ENCODE assay signal across 8 mouse cellular contexts in the genomic region with DNA sequence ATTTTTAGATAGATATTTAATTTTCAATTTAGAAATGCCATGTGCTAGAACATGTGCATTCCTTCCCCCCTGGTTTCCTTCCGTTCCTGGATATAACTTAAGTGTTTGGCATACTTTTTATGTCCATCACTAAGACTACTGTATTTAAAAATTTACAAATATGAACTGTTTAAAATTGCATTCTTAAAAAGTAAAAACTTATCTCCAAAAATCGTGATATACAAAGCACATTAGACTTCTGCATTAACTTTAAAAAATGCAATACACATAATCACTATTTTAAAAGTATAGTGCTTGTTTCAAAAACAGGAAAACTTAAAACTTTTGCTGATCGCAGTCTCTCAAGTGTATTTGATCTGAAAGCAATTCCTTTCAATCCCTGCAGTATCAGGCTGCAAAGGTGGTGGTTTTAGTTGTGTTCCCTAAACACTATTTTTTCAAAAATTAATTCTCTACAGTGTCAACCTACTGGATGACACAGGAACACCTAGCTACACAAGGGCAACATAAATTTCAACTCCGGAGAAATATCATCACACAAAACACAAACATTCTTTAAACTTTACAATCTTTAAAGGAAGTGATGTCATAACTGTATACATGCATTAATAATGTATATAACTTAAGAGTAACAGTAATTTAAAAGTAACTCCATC. TPM values are rescaled to one million over a fixed set of nuclear protein-coding genes. Genes with fewer than 3 reads are reported as not detected.
DNase-seq lines count a peak whose midpoint lies in the region; ATAC-seq and TF ChIP-seq lines count a peak whose summit lies in the region.

No protein-coding gene starts in this region.

- H3K4me3 ChIP-seq in heart, embryonic 11.5 days (ENCODE audit: low read depth, low read length), result peak overlapping the region; percentile 50
- peak overlapping the region; percentile 24 for H3K4me3 ChIP-seq in ES-Bruce4 (ENCODE audit: low read depth, low read length)
- peak overlapping the region; percentile 72 for H3K4me3 ChIP-seq in midbrain, embryonic 10.5 days

- H3K27ac ChIP-seq in heart, embryonic 11.5 days (ENCODE audit: low read depth, low read length), result peak overlapping the region; percentile 97
- peak overlapping the region; percentile 89 for H3K27ac ChIP-seq in ES-Bruce4 (ENCODE audit: insufficient read depth, low read length)
- H3K27ac ChIP-seq in midbrain, embryonic 10.5 days (replicated peaks), result peak overlapping the region; percentile 97

- peaks cover 25% of the 10 kb centered on the region for H3K4me1 ChIP-seq in heart, embryonic 11.5 days (ENCODE audit: control insufficient read depth, insufficient read depth, low read length)
- no peaks in the 10 kb centered on the region for H3K4me1 ChIP-seq in ES-Bruce4 (ENCODE audit: control insufficient read depth, insufficient read depth, low read length)
- H3K4me1 ChIP-seq in midbrain, embryonic 10.5 days, result peaks cover 43% of the 10 kb centered on the region

- H3K4me2 ChIP-seq in heart, embryonic 11.5 days, result peak overlapping the region; percentile 84

- 0 out of 2 replicates have a peak, but pooled peaks cover 3% of the 10 kb centered on the region for H3K36me3 ChIP-seq in heart, embryonic 11.5 days (ENCODE audit: control insufficient read depth, insufficient read depth, low read length)
- H3K36me3 ChIP-seq in ES-Bruce4 (ENCODE audit: control insufficient read depth, insufficient read depth, low read length, poor library complexity, severe bottlenecking), result peaks cover 7% of the 10 kb centered on the region
- H3K36me3 ChIP-seq in midbrain, embryonic 10.5 days, result peaks cover 27% of the 10 kb centered on the region

- WGBS in heart, embryonic 11.5 days (ENCODE audit: insufficient replicate concordance), result 12% methylated on average over 4 of the region's 4 CpGs
- 23% methylated on average over 4 of the region's 4 CpGs for WGBS in midbrain, embryonic 10.5 days

- no peak for DNase-seq in heart, adult 18-20 months
- peak; percentile 4 for DNase-seq in heart, postnatal 4 days
- DNase-seq in midbrain, embryonic 10.5 days (ENCODE audit: low spot score), result no peak
- no peak for DNase-seq in urinary bladder, adult 2 months (ENCODE audit: low spot score)
- no peak for DNase-seq in adrenal gland, postnatal 14 days

- H3K9me3 ChIP-seq in heart, embryonic 11.5 days (replicated peaks; ENCODE audit: control insufficient read depth, low read length), result no peaks in the 10 kb centered on the region
- no peaks in the 10 kb centered on the region for H3K9me3 ChIP-seq in ES-Bruce4 (replicated peaks; ENCODE audit: control insufficient read depth, insufficient read depth, low read length, poor library complexity, severe bottlenecking)
- no peaks in the 10 kb centered on the region for H3K9me3 ChIP-seq in midbrain, embryonic 10.5 days (replicated peaks)

- peak overlapping the region; percentile 77 for H3K9ac ChIP-seq in heart, embryonic 11.5 days (ENCODE audit: low read depth, low read length)
- peak overlapping the region; percentile 68 for H3K9ac ChIP-seq in ES-Bruce4 (ENCODE audit: low read depth, poor library complexity, severe bottlenecking)

- no peaks in the 10 kb centered on the region for H3K27me3 ChIP-seq in heart, embryonic 11.5 days (ENCODE audit: control insufficient read depth, insufficient read depth, low read length)
- H3K27me3 ChIP-seq in ES-Bruce4 (ENCODE audit: control insufficient read depth, insufficient read depth, low read length, poor library complexity, severe bottlenecking), result no peaks in the 10 kb centered on the region
- H3K27me3 ChIP-seq in midbrain, embryonic 10.5 days (ENCODE audit: low read depth, poor library complexity, severe bottlenecking), result no peaks in the 10 kb centered on the region

- TF ChIP-seq CTCF in ES-Bruce4 (IDR thresholded peaks at IDR 0.05; ENCODE audit: low read depth, low read length), result no peak

- ATAC-seq in heart, embryonic 11.5 days (replicated peaks; ENCODE audit: insufficient number of reproducible peaks, low FRiP score, low TSS enrichment), result no peak
- no peak for ATAC-seq in megakaryocyte-erythroid progenitor cell, adult 5-6 weeks (replicated peaks; ENCODE audit: low FRiP score, low TSS enrichment, poor library complexity, severe bottlenecking)

- TF ChIP-seq EP300 in ES-Bruce4 (IDR thresholded peaks at IDR 0.05; ENCODE audit: insufficient read depth, low read depth, low read length), result no peak

- no peak for TF ChIP-seq POLR2A in ES-Bruce4 (IDR thresholded peaks at IDR 0.05; ENCODE audit: insufficient read depth, low read length)

RNA-seq across cellular contexts. Expression of a gene that starts 3.1 kb away (rescaled TPM):
- polyA plus RNA-seq in heart, embryonic 11.5 days (2014; fragmentation: Nextera tagmentation; extraction: Ambion mirVana), result 43.6 and 45.6 TPM in 2 replicates
- total RNA-seq in heart, adult 18-20 months (2021), result 10 to 100 TPM; 28.2 to 38.8 TPM
- polyA plus RNA-seq in ES-Bruce4 (2011; ENCODE audit: insufficient read depth, insufficient read length, low read depth, missing spikeins), result 103 and 104 TPM in 2 replicates
- 10 to 100 TPM; 57.3 to 61.0 TPM for total RNA-seq in heart, postnatal 4 days (2021)
- polyA plus RNA-seq in midbrain, embryonic 10.5 days (2016; fragmentation: Nextera tagmentation; extraction: Ambion mirVana), result 39.6 and 48.3 TPM in 2 replicates
- 25.6 and 27.3 TPM in 2 replicates for polyA plus RNA-seq in urinary bladder, adult 2 months (2012; rRNA removed)
- total RNA-seq in adrenal gland, postnatal 14 days (2021), result 45.1 and 52.8 TPM in 2 replicates
- 48.8 and 57.3 TPM in 2 replicates for total RNA-seq in megakaryocyte-erythroid progenitor cell, adult 5-6 weeks (2014; fragmentation: Nextera tagmentation)
- total RNA-seq in megakaryocyte-erythroid progenitor cell, adult 5-6 weeks (2017), result 101 and 150 TPM in 2 replicates
